Mouse (Mus musculus): Measurements from ENCODE around the gene Rps6kl1. TPM values are rescaled to one million over a fixed set of nuclear protein-coding genes. Genes with fewer than 3 reads are reported as not detected.

Rps6kl1 gene
- polyA plus RNA-seq, 1 experiment from 2014 or later: 1.1 TPM

DNA sequence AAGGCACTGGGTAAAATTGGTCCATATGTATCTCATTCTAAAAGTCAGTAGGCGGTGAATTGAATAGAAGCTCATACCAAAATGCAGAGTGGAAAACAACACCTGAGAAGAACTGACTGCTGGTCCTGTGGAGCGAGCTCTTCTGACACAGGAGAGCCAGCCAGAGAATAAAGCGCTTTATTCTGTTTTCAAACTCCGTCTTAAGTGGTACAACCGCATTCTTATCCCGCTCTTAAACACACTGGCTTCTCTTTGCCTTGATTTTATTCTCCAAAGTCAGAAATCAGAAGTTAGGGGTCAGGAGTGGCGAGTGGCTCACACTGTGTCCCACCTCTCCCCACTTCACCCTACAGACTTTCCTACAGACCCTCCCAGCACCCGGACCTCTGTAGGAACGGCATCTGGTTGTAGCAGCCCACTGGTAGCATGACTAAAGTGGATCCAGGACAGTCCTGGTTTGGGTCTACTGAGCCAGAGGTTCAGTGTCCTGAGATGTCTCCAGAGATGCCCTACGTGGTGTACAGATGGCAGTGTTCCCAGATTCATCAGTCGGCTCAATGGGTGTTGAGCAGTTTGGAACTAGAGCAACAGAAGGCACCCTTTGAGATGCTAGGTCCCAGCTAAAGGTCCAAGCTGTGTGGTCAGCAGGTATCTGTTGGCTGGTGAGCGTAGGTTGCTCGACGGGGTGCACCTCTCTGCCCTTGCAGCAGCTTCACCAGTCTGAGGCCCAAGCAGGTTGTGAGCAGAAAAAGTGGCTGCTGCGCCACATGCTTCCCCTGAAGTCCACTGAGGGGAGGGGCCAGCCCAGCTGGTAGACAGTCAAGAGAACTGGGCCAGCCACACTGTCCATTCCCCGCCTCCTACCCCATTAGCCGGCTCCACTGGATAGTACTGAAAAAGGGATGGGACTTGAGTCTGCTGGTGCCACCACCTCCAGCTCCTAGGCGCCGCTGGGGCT, 15.3 kb downstream of the Rps6kl1 start:
- Histone ChIP-seq H3K4me3 (no peak overlapping the region), H3K9ac (no peak overlapping the region), H3K4me2 (no peak overlapping the region), H3K4me1 (peaks cover 3% of the 10 kb centered on the region; the same call in 1 of the 2 replicates), H3K9me3 (no peaks in the 10 kb centered on the region), H3K36me3 (peaks cover 47% of the 10 kb centered on the region), H3K27me3 (peaks cover 14% of the 10 kb centered on the region; the same call in 1 of the 2 replicates), H3K27ac (no peak overlapping the region)
- no peak for ATAC-seq (ENCODE audit: insufficient number of reproducible peaks, insufficient read depth, low FRiP score, low TSS enrichment, low read depth)
- WGBS: 80% methylated on average over 19 of the region's 19 CpGs

GRCm38 (mm10) chr12:85134043-85134794, 16.8 kb downstream of the Rps6kl1 start:
- Histone ChIP-seq H3K4me1 (no peaks in the 10 kb centered on the region), H3K27me3 (peaks cover 3% of the 10 kb centered on the region; the same call in 1 of the 2 replicates), H3K4me3 (no peak overlapping the region), H3K9me3 (no peaks in the 10 kb centered on the region), H3K9ac (no peak overlapping the region), H3K27ac (no peak overlapping the region), H3K4me2 (no peak overlapping the region), H3K36me3 (peaks cover 63% of the 10 kb centered on the region)
- 87% methylated on average over 8 of the region's 8 CpGs for WGBS
- no peak for ATAC-seq (ENCODE audit: insufficient number of reproducible peaks, insufficient read depth, low FRiP score, low TSS enrichment, low read depth)

- H3K4me1 ChIP-seq: peaks cover 9% of the 10 kb centered on the region
- no peak overlapping the region for H3K4me2 ChIP-seq
- 89% methylated on average over 6 of the region's 6 CpGs for WGBS
- no peak overlapping the region for H3K27ac ChIP-seq
- no peaks in the 10 kb centered on the region for H3K27me3 ChIP-seq
- ATAC-seq (ENCODE audit: insufficient number of reproducible peaks, insufficient read depth, low FRiP score, low TSS enrichment, low read depth): no peak
- H3K9me3 ChIP-seq: no peaks in the 10 kb centered on the region
- H3K9ac ChIP-seq: no peak overlapping the region
- H3K4me3 ChIP-seq: no peak overlapping the region
- peaks cover 79% of the 10 kb centered on the region for H3K36me3 ChIP-seq
Measured at GRCm38 (mm10) chr12:85131361-85131760, 19.7 kb downstream of the Rps6kl1 start.

- Histone ChIP-seq H3K9me3 (no peaks in the 10 kb centered on the region), H3K9ac (no peak overlapping the region), H3K4me3 (no peak overlapping the region), H3K27me3 (no peaks in the 10 kb centered on the region), H3K4me2 (no peak overlapping the region), H3K4me1 (peaks cover 12% of the 10 kb centered on the region), H3K27ac (no peak overlapping the region), H3K36me3 (peaks cover 73% of the 10 kb centered on the region)
- 94% methylated on average over 9 of the region's 9 CpGs for WGBS
- no peak for ATAC-seq (ENCODE audit: insufficient number of reproducible peaks, insufficient read depth, low FRiP score, low TSS enrichment, low read depth)
Measured at GRCm38 (mm10) chr12:85129426-85129978, 21.6 kb downstream of the Rps6kl1 start.

DNA sequence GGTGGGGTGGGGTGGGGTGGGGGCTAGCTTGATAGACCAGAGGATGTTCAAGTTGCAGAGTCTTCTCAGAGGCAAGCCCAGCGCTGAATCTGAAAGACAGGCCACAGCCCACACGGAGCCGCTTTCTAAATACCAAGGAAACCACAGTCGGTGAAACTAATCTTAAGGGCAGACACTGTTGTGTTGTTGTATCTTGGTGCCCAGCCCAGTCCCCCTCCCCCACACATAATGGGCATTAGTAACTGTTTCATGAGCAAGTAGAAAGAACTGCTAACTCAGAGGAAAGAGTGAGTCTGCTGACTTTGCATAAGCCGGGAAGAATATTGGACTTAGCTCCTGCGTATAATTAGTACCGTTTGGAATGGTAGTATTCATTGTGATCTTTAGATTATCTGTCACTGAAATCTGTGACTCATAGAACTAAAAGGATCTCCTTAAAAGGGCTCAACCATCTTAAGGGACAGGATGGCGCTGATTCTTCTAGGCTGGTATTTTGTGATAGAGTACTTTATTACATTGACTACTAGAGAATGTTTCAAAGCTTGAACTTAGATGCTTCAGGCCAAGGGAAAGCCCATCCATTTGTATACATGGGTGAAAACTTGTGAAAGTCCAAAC, 24.0 kb downstream of the Rps6kl1 start:
- Histone ChIP-seq H3K36me3 (peaks cover 74% of the 10 kb centered on the region), H3K9me3 (no peaks in the 10 kb centered on the region), H3K27me3 (no peaks in the 10 kb centered on the region), H3K4me3 (no peak overlapping the region), H3K27ac (0 out of 2 replicates have a peak overlapping the region, but pooled peaks have one; percentile 48), H3K4me2 (no peak overlapping the region), H3K9ac (no peak overlapping the region), H3K4me1 (peaks cover 12% of the 10 kb centered on the region)
- peak; percentile 52; the same call in 1 of the 2 replicates for ATAC-seq (ENCODE audit: insufficient number of reproducible peaks, insufficient read depth, low FRiP score, low TSS enrichment, low read depth)
- WGBS: 52% methylated on average over 8 of the region's 8 CpGs

DNA sequence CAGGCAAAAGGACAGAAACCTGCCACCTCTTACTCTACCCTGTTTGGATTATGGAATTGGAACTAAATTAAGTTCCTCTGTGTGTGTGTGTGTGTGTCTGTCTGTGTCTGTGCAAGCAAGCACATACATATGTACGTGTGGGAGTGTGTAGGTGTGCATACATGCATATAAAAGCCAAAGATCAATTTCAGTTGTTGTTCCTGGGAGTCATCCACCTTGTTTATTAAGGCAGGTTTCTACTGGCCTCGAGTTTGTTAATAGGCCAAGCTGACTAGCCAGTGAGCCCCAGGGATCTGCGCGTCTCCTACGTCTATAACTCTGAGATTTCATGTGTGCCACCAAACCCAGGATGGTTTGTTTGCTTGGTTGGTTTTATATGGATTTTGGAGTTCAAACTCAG, 26.3 kb downstream of the Rps6kl1 start:
- WGBS: 92% methylated on average over 5 of the region's 5 CpGs
- no peaks in the 10 kb centered on the region for H3K9me3 ChIP-seq
- no peak overlapping the region for H3K27ac ChIP-seq
- no peak overlapping the region for H3K4me2 ChIP-seq
- peaks cover 73% of the 10 kb centered on the region for H3K36me3 ChIP-seq
- peaks cover 12% of the 10 kb centered on the region for H3K4me1 ChIP-seq
- no peak for ATAC-seq (ENCODE audit: insufficient number of reproducible peaks, insufficient read depth, low FRiP score, low TSS enrichment, low read depth)
- no peak overlapping the region for H3K9ac ChIP-seq
- no peak overlapping the region for H3K4me3 ChIP-seq
- no peaks in the 10 kb centered on the region for H3K27me3 ChIP-seq

- Histone ChIP-seq H3K4me3 (no peak overlapping the region), H3K9ac (no peak overlapping the region), H3K27me3 (no peaks in the 10 kb centered on the region), H3K27ac (no peak overlapping the region), H3K4me2 (no peak overlapping the region), H3K4me1 (peaks cover 12% of the 10 kb centered on the region), H3K9me3 (no peaks in the 10 kb centered on the region), H3K36me3 (peaks cover 74% of the 10 kb centered on the region)
- WGBS: 96% methylated on average over 11 of the region's 11 CpGs
- no peak for ATAC-seq (ENCODE audit: insufficient number of reproducible peaks, insufficient read depth, low FRiP score, low TSS enrichment, low read depth)
Measured at GRCm38 (mm10) chr12:85123645-85124044, 27.4 kb downstream of the Rps6kl1 start.

DNA sequence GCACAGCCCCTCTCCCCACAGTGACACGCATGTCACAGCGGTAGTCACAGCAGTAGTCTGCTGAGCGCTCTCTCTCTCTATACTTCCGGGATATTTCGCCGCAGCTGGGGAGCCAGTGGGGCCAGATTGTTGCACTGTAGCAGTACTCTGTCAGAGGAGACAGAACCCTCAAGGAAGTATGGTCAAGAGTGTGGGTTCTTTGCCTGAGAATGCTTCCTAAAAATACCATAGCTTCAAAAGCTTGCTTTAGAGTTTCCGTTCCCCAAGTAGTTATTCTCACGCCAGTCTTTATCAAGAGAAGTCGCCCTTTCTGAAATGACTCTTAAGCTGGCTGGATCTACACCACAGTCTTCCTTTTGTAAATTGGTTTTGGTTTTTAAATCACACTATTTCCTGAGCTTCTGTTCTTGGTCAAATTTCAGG, 27.9 kb downstream of the Rps6kl1 start:
- no peak for ATAC-seq (ENCODE audit: insufficient number of reproducible peaks, insufficient read depth, low FRiP score, low TSS enrichment, low read depth)
- Histone ChIP-seq H3K9me3 (no peaks in the 10 kb centered on the region), H3K36me3 (peaks cover 74% of the 10 kb centered on the region), H3K27ac (no peak overlapping the region), H3K4me2 (no peak overlapping the region), H3K9ac (no peak overlapping the region), H3K27me3 (no peaks in the 10 kb centered on the region), H3K4me3 (no peak overlapping the region), H3K4me1 (peaks cover 12% of the 10 kb centered on the region)
- 94% methylated on average over 9 of the region's 9 CpGs for WGBS

DNA sequence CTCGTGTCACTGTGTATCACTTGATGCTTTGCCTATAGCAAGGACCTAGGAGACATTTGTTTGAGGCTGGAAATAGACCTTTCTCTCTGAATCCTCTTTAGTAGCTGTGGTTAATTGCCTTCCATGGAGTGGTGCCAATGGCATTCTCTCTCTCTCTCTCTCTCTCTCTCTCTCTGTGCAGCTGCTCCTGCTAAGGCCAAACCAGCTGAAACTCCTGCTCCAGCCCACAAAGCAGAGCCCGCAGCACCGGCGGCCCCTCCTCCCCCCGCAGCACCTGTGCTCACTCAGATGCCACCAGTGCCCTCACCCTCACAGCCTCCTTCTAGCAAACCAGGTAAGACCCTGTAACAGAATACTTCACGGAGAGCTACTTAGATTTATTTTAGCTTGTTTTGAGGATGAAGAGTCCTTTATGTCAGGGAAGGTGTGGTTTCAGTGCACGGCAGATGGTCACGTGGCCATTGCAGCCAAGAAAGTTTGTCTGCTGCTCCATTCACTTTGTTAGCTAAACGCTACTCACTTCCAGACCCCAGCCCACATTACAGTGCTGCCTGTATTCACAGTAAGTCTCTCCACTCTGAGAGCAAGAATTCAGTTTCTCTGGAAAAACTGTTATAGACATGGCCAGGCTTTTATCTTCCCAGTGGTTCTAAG, 29.1 kb downstream of the Rps6kl1 start:
- H3K27me3 ChIP-seq: no peaks in the 10 kb centered on the region
- no peak for ATAC-seq (ENCODE audit: insufficient number of reproducible peaks, insufficient read depth, low FRiP score, low TSS enrichment, low read depth)
- H3K27ac ChIP-seq: no peak overlapping the region
- no peak overlapping the region for H3K4me3 ChIP-seq
- H3K4me1 ChIP-seq: peaks cover 8% of the 10 kb centered on the region
- no peak overlapping the region for H3K4me2 ChIP-seq
- H3K36me3 ChIP-seq: peaks cover 75% of the 10 kb centered on the region
- no peaks in the 10 kb centered on the region for H3K9me3 ChIP-seq
- H3K9ac ChIP-seq: no peak overlapping the region
- WGBS: 85% methylated on average over 9 of the region's 9 CpGs

DNA sequence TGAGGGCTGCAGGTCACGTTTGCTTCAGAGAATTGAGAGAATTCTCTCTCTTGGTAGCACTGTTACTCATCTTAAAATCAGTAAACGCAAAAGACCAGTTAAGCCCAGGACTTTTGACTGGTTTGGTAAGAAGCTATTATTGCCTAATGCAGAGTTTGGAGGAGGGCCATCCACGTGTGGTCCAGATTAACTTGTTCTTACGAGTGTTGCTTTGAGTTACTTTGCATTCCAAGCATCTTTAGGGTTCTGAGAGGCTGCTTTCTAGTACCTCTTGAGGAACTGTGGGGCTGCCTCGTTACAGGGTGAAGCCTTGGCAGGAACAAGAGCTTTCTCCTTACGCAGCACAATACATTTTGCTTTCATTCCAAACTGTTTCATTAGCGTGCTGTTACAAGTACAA, 35.4 kb downstream of the Rps6kl1 start:
- ATAC-seq (ENCODE audit: insufficient number of reproducible peaks, insufficient read depth, low FRiP score, low TSS enrichment, low read depth): no peak
- 58% methylated on average over 7 of the region's 7 CpGs for WGBS

GRCm38 (mm10) chr12:85113917-85114316, 37.1 kb downstream of the Rps6kl1 start:
- ATAC-seq (ENCODE audit: insufficient number of reproducible peaks, insufficient read depth, low FRiP score, low TSS enrichment, low read depth): no peak
- H3K27ac ChIP-seq: no peak overlapping the region
- H3K4me1 ChIP-seq: peaks cover 35% of the 10 kb centered on the region
- no peak overlapping the region for H3K4me2 ChIP-seq
- WGBS: 93% methylated on average over 3 of the region's 3 CpGs
- H3K36me3 ChIP-seq: peaks cover 27% of the 10 kb centered on the region
- H3K9ac ChIP-seq: no peak overlapping the region
- H3K9me3 ChIP-seq: no peaks in the 10 kb centered on the region
- H3K27me3 ChIP-seq: no peaks in the 10 kb centered on the region
- H3K4me3 ChIP-seq: no peak overlapping the region

More for the DNA sequence above, 35.4 kb downstream of the Rps6kl1 start:
- peaks cover 22% of the 10 kb centered on the region for H3K4me1 ChIP-seq
- no peak overlapping the region for H3K9ac ChIP-seq
- no peak overlapping the region for H3K4me2 ChIP-seq
- no peaks in the 10 kb centered on the region for H3K27me3 ChIP-seq
- H3K4me3 ChIP-seq: no peak overlapping the region
- H3K9me3 ChIP-seq: no peaks in the 10 kb centered on the region
- H3K36me3 ChIP-seq: peaks cover 42% of the 10 kb centered on the region
- H3K27ac ChIP-seq: no peak overlapping the region

Data from embryonic facial prominence, embryonic 13.5 days (tissue).